11 mouse cellular contexts compared by ENCODE assay signal in genomic region chr4:149734730-149735475, GRCm38 (mm10). TPM values are rescaled to one million over a fixed set of nuclear protein-coding genes. Genes with fewer than 3 reads are reported as not detected.
DNase-seq lines count a peak whose midpoint lies in the region; ATAC-seq lines count a peak whose summit lies in the region.
"Had no signal": no experiment of that assay in that cellular context is flagged by ENCODE, and none has a peak within 500 bp of the region (broad histone marks: within the 10 kb centered on the region; RNA-seq: fewer than 3 reads in every experiment).

No protein-coding gene starts in this region.

- WGBS in neural tube, embryonic 13.5 days: 79% methylated on average over 10 of the region's 10 CpGs

- peaks cover 32% of the 10 kb centered on the region for H3K36me3 ChIP-seq in megakaryocyte, embryonic 14.5 days (replicated peaks; ENCODE audit: low read length)
- H3K36me3 ChIP-seq in neural tube, embryonic 13.5 days: peaks cover 19% of the 10 kb centered on the region

- ATAC-seq in megakaryocyte, adult 5-6 weeks (ENCODE audit: poor library complexity, severe bottlenecking): no peak
- ATAC-seq in neural tube, embryonic 13.5 days (ENCODE audit: low read depth): no peak
- ATAC-seq: lung, postnatal 0 days had no signal

- DNase-seq in heart, adult 11 months: peak; percentile 95
- no peak for DNase-seq in heart, adult 18-20 months
- peak; percentile 13 for DNase-seq in heart, postnatal 4 days
- DNase-seq in retina, postnatal 1 day: no peak
- DNase-seq in layer of hippocampus, adult 11-12 months (ENCODE audit: low spot score): no peak
- DNase-seq: thymus, adult 18-20 months had no signal

- H3K4me3 ChIP-seq in megakaryocyte, embryonic 14.5 days (replicated peaks): peak overlapping the region; percentile 4
- no peak overlapping the region for H3K4me3 ChIP-seq in neural tube, embryonic 13.5 days

- H3K27ac ChIP-seq in neural tube, embryonic 13.5 days (replicated peaks): peak overlapping the region; percentile 83
- H3K27ac ChIP-seq: embryonic facial prominence, embryonic 12.5 days had no signal

- no peaks in the 10 kb centered on the region for H3K9me3 ChIP-seq in megakaryocyte, embryonic 14.5 days
- H3K9me3 ChIP-seq in neural tube, embryonic 13.5 days: no peaks in the 10 kb centered on the region
- H3K9me3 ChIP-seq: embryonic facial prominence, embryonic 12.5 days had no signal

- no peaks in the 10 kb centered on the region for H3K27me3 ChIP-seq in megakaryocyte, embryonic 14.5 days (replicated peaks)
- H3K27me3 ChIP-seq in neural tube, embryonic 13.5 days: no peaks in the 10 kb centered on the region
- H3K27me3 ChIP-seq: embryonic facial prominence, embryonic 12.5 days had no signal

- peak overlapping the region; percentile 42 for H3K4me2 ChIP-seq in neural tube, embryonic 13.5 days

- peaks cover 87% of the 10 kb centered on the region for H3K4me1 ChIP-seq in megakaryocyte, embryonic 14.5 days
- peaks cover 74% of the 10 kb centered on the region for H3K4me1 ChIP-seq in neural tube, embryonic 13.5 days (replicated peaks)

- H3K9ac ChIP-seq in neural tube, embryonic 13.5 days: peak overlapping the region; percentile 35
- H3K9ac ChIP-seq: embryonic facial prominence, embryonic 12.5 days had no signal

RNA-seq across cellular contexts. Expression of gene Tmem201, which starts 2.9 kb away (rescaled TPM):
- total RNA-seq in heart, adult 18-20 months (2021): 10 to 100 TPM; 85.2 to 90.5 TPM
- 21.7 and 25.3 TPM in 2 replicates for polyA plus RNA-seq in megakaryocyte, embryonic 14.5 days (2012; ENCODE audit: insufficient read depth, low replicate concordance)
- 1.2 and 2.9 TPM in 2 replicates for total RNA-seq in megakaryocyte, adult 5-6 weeks (2015)
- total RNA-seq in megakaryocyte, adult 5-6 weeks (2017): 1.5 and 1.9 TPM in 2 replicates
- total RNA-seq in heart, postnatal 4 days (2021): 10 to 100 TPM; 87.5 to 96.8 TPM
- polyA plus RNA-seq in neural tube, embryonic 13.5 days (2015; fragmentation: Nextera tagmentation; extraction: Ambion mirVana): 41.1 and 41.4 TPM in 2 replicates

RNA-seq across cellular contexts. Expression of gene Pik3cd, which starts 32.5 kb away (rescaled TPM):
- 1 to 10 TPM; 3.5 to 5.6 TPM for total RNA-seq in heart, adult 18-20 months (2021)
- 40.4 and 46.2 TPM in 2 replicates for polyA plus RNA-seq in megakaryocyte, embryonic 14.5 days (2012; ENCODE audit: insufficient read depth, low replicate concordance)
- total RNA-seq in megakaryocyte, adult 5-6 weeks (2015): 76.6 and 78.3 TPM in 2 replicates
- 129 and 130 TPM in 2 replicates for total RNA-seq in megakaryocyte, adult 5-6 weeks (2017)
- 1 to 10 TPM; 3.1 to 4.5 TPM for total RNA-seq in heart, postnatal 4 days (2021)
- 17.8 and 20.0 TPM in 2 replicates for polyA plus RNA-seq in neural tube, embryonic 13.5 days (2015; fragmentation: Nextera tagmentation; extraction: Ambion mirVana)

RNA-seq across cellular contexts. Expression of gene Slc25a33, which starts 39.2 kb away (rescaled TPM):
- total RNA-seq in heart, adult 18-20 months (2021): 10 to 100 TPM; 22.7 to 25.7 TPM
- 3.9 and 8.0 TPM in 2 replicates for polyA plus RNA-seq in megakaryocyte, embryonic 14.5 days (2012; ENCODE audit: insufficient read depth, low replicate concordance)
- 1.7 and 2.3 TPM in 2 replicates for total RNA-seq in megakaryocyte, adult 5-6 weeks (2015)
- 1.1 and 1.7 TPM in 2 replicates for total RNA-seq in megakaryocyte, adult 5-6 weeks (2017)
- total RNA-seq in heart, postnatal 4 days (2021): 1 to 10 TPM; 8.8 to 9.5 TPM
- polyA plus RNA-seq in neural tube, embryonic 13.5 days (2015; fragmentation: Nextera tagmentation; extraction: Ambion mirVana): 31.8 and 32.7 TPM in 2 replicates

Comparison
In these comparisons a context has a peak if more than half of its experiments do, and no peak if none do; other contexts are left out.
1. DNase-seq: peak in heart, adult 11 months (single experiment) and heart, postnatal 4 days (single experiment); none in heart, adult 18-20 months (0 of 2), retina, postnatal 1 day (single experiment) and layer of hippocampus, adult 11-12 months (single experiment).
2. RNA of gene Tmem201, which starts 2.9 kb away (total RNA-seq): 87.5 to 96.8 TPM in heart, postnatal 4 days and 85.2 to 90.5 TPM in heart, adult 18-20 months; 1.2 to 2.9 TPM in megakaryocyte, adult 5-6 weeks; every median in the first group is over 10 times any median in the second.
3. RNA of gene Pik3cd, which starts 32.5 kb away (total RNA-seq): 76.6 to 130 TPM in megakaryocyte, adult 5-6 weeks; 3.5 to 5.6 TPM in heart, adult 18-20 months and 3.1 to 4.5 TPM in heart, postnatal 4 days; every median in the first group is over 10 times any median in the second.